Mouse (Mus musculus) subcutaneous adipose tissue, adult 2 months (tissue): Measurements from ENCODE around the gene Tfdp2. TPM values are rescaled to one million over a fixed set of nuclear protein-coding genes. Genes with fewer than 3 reads are reported as not detected.

Experiments
- polyA plus RNA-seq: library from polyadenylated mRNA; depleted of rRNA; stranded (reverse); fragments of >200 nt; gene quantifications from 2 replicates; pipeline ENCODE4 v1.2.3, GENCODE M21; 2012; ENCODE audit warnings: low replicate concordance; rRNA removed

The Tfdp2 gene
- polyA plus RNA-seq: 8.8 and 13.7 TPM in 2 replicates

GRCm38 (mm10) chr9:96195885-96196622 lies at the start of gene Tfdp2:
TSS of gene Tfdp2 (plus strand) at chr9:96196275.

GRCm38 (mm10) chr9:96364141-96364838 lies 168.2 kb downstream of the Tfdp2 start, which contains the start of gene Atp1b3:
TSS of gene Atp1b3 (minus strand) at chr9:96364442.

Other genes starting within 250 kb of the Tfdp2 start
- 4.4 and 6.3 TPM in 2 replicates for gene Xrn1, start 241.5 kb upstream of the Tfdp2 start, polyA plus RNA-seq
- 3.5 and 5.6 TPM in 2 replicates for gene Gk5, start 76.9 kb upstream of the Tfdp2 start, polyA plus RNA-seq
- gene Atp1b3, start 168.2 kb downstream of the Tfdp2 start, polyA plus RNA-seq: 90.6 and 113 TPM in 2 replicates